Mouse (Mus musculus) kidney, postnatal 14 days (tissue): ENCODE data around the gene Dlg2.

Source experiments
- DNase-seq: peaks from one replicate; pipeline ENCODE4 v3.0.0; 2022; ENCODE audit warnings: mixed read lengths

The Dlg2 gene

GRCm38 (mm10) chr7:91090830-91091683 lies 614.6 kb downstream of the Dlg2 start:
- DNase-seq = no peak

GRCm38 (mm10) chr7:91096467-91096866 lies 620.0 kb downstream of the Dlg2 start:
- no peak for DNase-seq

DNA sequence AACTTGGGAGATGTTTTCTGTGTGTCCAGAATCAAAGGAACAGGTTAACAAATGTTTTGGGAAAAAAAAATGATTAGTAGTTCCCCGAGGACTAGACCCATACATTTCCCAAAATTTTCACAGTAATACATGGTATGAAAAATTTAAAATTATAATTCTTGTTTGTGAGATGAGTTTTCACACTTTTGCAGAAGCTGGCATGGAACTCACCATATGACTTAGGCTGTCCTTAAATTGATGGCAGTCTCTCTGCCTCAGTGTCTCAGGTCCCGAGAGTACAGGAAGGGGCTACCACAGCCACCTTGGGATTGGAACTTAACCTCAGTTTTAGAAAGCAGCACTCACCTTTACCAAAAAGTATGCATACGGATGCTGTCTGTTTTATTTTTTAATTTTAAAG lies 622.0 kb downstream of the Dlg2 start:
- DNase-seq = no peak

- DNase-seq = no peak
Observed at GRCm38 (mm10) chr7:91109575-91109974, 633.1 kb downstream of the Dlg2 start.

GRCm38 (mm10) chr7:91132128-91132527 lies 655.7 kb downstream of the Dlg2 start:
- no peak for DNase-seq

- no peak for DNase-seq
Observed at GRCm38 (mm10) chr7:91154096-91154495, 677.6 kb downstream of the Dlg2 start.

DNA sequence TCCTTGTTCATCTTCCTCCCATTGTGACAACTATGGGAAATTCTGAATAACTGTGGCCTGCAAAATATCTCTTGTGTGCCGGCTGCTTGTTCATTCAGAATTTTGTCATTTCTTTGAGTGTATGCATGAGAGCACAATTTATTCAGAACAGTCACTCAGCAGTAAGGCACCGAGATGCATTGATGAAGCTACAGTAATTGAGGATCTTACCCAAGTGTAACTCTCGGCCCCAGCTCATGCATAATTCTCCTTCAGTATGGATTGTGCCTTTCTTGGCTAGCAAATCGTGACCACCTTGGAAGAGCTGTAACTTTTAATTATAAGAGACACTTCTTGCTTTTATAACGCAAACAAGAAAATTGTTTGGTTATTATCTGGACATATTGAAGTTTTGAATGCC lies 682.7 kb downstream of the Dlg2 start:
- no peak for DNase-seq

DNA sequence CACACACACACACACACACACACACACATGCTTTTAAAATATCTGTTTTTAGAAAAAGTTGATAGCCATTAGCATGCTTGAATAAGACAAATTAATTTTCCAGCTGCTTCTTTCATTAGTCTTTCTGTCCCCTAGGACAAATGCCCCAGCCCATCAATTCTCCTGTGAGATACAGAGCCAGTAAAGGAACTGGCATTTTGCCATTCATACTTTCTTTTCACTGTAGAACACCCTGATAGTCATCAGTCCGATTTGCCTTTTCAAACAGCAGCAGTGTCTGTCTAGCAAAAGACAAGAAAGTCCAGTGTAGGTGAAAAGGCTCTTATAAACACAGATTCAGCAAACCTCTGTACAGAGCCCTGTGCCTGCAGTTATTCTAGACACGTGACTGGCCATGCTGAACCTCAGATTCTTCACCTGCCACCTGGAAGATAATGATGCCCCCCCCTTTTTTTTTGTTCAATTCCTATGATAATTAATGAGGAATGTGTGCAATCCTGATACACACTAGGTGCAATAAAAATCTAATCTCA lies 685.2 kb downstream of the Dlg2 start:
- DNase-seq = no peak

DNA sequence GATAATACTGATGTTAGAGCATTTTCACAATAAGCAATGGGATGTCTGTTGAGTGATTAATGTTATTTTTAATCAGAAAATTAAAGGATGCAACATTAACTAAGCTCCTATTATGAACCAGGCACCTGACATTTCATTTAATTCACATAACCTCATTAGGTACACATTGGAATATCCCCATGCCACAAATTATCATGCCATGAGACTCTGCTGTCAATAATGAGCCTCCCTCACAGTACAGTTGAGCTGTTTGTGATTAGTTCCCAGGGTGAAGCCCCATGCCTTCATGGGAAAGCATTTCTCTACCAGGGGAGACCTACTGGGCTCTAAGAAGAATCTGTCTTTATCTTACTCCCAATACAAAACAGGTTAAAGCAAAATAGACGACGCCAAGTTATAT lies 697.1 kb downstream of the Dlg2 start:
- no peak for DNase-seq

DNA sequence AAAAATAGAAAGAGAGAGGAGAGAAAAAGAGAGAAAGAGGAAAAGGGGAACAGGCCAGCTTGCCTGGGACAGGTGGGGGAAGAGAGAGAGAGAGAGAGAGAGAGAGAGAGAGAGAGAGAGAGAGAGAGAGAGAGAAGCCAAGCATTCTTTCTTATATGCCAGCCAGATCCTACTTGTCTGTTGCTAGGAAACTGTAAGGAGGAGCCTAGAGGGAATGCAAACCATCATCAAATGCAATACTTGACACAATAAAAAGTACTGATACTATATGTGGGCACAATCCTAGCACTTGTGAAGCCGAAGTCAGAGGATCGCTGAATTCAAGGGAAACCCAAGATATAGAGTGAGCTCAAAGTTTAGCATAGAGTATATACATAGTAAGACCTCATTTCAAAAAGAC lies 711.7 kb downstream of the Dlg2 start:
- no peak for DNase-seq

DNA sequence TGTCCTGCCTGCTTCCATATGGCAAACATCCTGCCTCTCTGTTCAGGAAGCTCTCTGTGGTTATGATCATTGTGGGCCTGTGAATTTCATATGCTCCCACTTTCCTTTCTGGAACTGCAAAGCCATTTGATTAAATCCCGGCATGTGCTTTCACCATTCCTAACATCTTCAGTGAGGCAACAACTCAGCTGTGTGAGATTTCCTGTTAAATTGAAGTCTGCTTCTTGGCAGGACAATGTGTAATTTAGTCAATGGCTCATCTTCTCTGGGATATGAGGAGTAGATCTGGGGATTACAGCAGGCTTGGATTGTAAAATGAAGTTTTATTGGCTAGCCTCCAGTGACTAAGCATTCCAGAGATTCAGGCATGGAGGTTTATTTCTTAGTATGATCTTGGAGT lies 722.9 kb downstream of the Dlg2 start:
- DNase-seq = no peak

DNA sequence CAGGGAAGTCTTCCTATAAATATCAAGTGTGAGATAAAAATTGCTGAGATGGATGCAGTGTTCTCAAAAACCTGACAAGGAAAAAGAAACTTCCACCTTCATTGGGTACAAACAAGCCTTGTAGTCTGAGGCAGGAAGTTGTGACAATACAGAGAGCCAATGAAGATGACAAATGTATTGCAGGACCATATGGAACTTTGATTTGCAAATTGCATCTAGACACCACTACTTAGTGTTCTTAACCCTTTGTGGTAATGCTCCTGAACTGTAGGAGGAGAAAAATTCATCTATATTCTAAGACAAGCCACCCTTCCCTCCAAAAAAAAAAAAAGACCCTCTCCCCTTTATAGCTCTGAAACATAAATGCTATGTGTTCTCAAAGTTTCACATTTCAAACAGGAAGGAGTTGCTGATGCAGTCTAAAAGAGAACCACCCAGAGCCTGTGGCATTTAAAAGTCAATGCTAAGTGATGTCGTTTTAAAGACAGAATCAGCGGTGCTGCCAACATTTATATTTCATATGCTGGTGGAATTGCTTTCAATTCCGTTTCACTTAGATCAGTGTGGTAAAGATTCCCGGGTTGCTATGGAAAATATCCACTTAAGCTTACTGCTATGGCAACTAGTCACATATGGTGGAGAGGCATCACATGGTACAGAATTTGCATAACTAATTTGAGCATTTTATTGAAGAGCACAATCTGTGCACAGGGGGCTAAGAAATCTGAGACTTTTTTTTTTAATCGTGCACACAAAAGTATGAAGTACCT lies 731.8 kb downstream of the Dlg2 start:
- DNase-seq = no peak

DNA sequence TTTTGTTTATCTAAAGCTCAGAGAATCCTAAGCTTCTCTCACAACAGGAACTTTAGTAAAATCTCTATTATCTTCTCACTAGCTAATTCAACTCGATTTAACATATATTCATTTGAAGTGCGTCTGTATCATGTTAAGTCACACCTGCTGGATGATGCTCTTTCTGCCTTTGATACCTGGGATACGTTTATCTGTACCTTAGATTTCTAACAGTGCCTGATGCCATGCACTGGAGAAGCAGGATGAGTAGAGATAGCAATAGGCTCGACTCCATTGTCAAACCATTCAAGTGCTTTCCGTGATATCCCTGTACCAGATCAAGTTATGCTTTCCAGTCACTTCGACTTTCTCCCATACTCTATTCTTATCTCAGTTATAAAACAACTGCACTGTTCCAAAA lies 732.5 kb downstream of the Dlg2 start:
- no peak for DNase-seq

GRCm38 (mm10) chr7:91212236-91212635 lies 735.8 kb downstream of the Dlg2 start:
- DNase-seq = no peak

- DNase-seq = no peak
Observed at GRCm38 (mm10) chr7:91214921-91215320, 738.4 kb downstream of the Dlg2 start.

DNA sequence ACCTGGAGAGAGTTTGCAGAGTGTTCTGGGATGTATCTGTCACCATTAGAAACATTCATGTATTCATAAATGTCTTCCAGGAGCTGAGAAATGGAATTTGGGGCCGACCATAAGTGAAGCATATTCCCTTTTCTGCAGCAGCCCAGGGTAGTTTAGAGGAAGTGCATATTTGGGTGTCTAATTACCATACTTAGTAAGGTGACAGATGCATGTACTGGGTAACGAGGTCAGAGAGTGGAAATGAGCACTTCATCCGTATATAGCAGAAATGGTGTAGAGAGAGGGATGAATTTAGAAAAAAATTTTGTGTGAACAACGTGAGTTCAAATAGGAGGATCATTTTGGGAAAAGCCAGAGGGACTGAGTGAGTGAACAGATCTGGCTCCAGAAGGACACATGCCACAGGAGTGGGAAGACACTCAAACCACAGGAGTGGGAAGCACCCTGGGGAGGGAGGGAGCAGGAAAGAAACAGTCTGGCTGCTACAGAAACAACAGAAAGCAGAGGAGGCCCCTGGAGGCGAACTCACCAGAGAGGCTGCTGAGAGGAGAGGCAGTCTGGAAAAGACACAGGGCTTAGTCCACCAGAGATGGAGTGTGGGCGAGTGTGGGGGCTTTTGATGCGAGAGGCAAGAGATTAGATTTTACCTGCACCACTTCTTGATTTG lies 742.0 kb downstream of the Dlg2 start:
- no peak for DNase-seq

DNA sequence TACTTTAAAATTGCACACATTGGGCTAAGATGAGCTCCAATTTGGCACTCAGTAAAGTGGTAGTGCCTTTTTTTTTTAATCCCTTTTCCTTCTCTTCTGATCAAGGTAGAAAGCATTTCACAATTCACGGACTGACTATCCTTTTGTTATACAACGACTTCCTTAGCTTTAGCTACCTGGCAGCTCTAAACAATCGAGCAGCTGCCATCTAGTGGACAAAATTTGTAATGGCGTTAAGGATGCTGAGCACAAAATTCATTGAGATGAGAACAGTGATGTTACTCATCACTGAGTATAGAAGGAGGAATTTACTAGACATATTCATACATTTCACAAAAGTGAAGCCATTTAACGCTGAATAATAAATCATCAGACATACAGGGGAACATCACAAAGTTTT lies 750.0 kb downstream of the Dlg2 start:
- DNase-seq = peak; percentile 55

- no peak for DNase-seq
Observed at GRCm38 (mm10) chr7:91241718-91242117, 765.2 kb downstream of the Dlg2 start.

DNA sequence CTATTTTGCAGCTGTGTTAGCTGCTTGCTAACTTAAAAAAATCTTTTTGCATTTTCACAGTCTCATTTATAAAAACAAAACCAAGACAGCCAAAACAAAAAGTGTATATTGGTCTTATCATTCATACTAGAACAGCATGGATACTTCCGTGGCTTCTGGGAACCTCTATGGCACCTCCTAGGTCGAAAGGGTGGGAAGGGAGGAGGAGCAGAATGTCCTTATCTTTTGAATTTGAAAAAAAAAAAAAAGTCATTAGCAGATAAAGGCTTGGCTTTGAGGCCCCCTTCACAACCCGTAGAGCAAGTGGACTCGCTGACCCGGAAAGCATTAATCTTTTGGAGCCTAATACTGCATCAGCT lies 785.2 kb downstream of the Dlg2 start:
- no peak for DNase-seq

GRCm38 (mm10) chr7:91262031-91262951 lies 785.8 kb downstream of the Dlg2 start:
- peak; percentile 3 for DNase-seq

GRCm38 (mm10) chr7:91262998-91263397 lies 786.5 kb downstream of the Dlg2 start:
- no peak for DNase-seq

GRCm38 (mm10) chr7:91267764-91268163 lies 791.3 kb downstream of the Dlg2 start:
- peak; percentile 52 for DNase-seq
